Mouse (Mus musculus) brown adipose tissue, adult 24 weeks (tissue): ENCODE measurements around the gene Vmn2r67. TPM values are rescaled to one million over a fixed set of nuclear protein-coding genes. Genes with fewer than 3 reads are reported as not detected.
"Not testable (repeated sequence)": the region's sequence is repeated elsewhere in the genome, so short reads cannot be mapped to it uniquely, and the experiment has no call there.

Experiments used
- H3K27ac ChIP-seq: fragments of 200-500 bp; replicated peaks from 2 replicates; pipeline ENCODE4 v1.5.1; 2012; ENCODE audit warnings: low read depth, mild to moderate bottlenecking, low read length
- H3K4me1 ChIP-seq: fragments of 200-500 bp; 2 replicates; pipeline ENCODE4 v1.6.1; 2012; ENCODE audit warnings: low read length, mixed read lengths; ENCODE audit not compliant: control insufficient read depth, insufficient read depth, insufficient read length
- H3K4me3 ChIP-seq: fragments of 200-500 bp; 2 replicates; pipeline ENCODE4 v1.5.1; 2012; ENCODE audit warnings: low read depth, mild to moderate bottlenecking, low read length, moderate library complexity; ENCODE audit not compliant: insufficient read depth
- polyA plus RNA-seq: library from polyadenylated mRNA; stranded (reverse); fragments of >200 nt; gene quantifications from 2 replicates; pipeline ENCODE4 v1.2.4, GENCODE M21; 2012; ENCODE audit not compliant: missing spikeins, insufficient read depth, insufficient read length

The Vmn2r67 gene
- polyA plus RNA-seq, result not detected in 2 replicates

DNA sequence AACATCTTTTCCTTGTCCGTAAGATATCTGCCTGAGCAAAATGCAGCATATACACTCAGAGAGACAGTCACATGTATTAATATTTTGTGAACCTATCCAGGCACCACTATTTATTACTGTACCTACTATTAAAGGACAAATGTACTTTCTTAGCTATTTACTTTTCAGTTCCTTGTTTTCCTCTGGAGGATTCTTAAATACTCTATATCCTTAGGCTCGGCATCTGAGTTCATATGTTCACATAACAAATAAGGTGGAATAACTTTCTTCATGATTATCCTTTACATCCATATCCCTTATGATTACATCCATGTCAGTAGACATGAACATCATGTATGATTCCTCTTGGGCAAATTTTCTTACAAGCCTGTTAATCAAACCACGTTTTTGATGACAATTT, at the start of gene Vmn2r67:
Gene Vmn2r67 (minus strand): TSS at position 101 of the 400 bp plus-strand sequence.
- H3K4me3 ChIP-seq, result no peak within 1 kb of the TSS
- no peaks in the 10 kb centered on the region for H3K4me1 ChIP-seq
- H3K27ac ChIP-seq, result no peak within 1 kb of the TSS

DNA sequence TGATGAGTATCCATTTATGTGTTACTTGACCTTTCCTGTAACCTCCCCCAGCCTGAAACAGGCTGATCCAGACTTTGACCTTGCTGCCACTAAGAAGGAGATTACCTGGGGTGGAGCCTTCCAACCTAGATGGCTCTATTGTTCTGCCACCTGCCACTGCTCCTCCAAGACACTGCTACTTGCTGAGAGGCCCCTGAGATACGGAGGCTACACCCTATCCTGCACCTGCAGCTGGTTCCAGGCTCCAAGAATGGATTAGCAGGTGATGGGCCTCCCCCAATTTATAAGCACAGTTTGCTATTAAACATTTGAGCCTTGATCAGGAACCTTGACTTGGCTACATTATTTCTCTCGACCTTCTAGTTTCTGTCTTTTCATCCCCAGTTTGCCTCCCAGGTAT, 51.3 kb downstream of the Vmn2r67 start:
- H3K27ac ChIP-seq, H3K4me3 ChIP-seq, H3K4me1 ChIP-seq: not testable (repeated sequence)

Other genes starting within 250 kb of the Vmn2r67 start
- gene Vmn2r65, start 191.9 kb downstream of the Vmn2r67 start, polyA plus RNA-seq, result not detected in 2 replicates
- gene Vmn2r66, start 143.7 kb downstream of the Vmn2r67 start, polyA plus RNA-seq, result not detected in 2 replicates
- not detected in 2 replicates for gene Vmn2r68, start 81.8 kb upstream of the Vmn2r67 start, polyA plus RNA-seq